Mouse (Mus musculus): ENCODE measurements at regions not wholly inside any gene's neighbourhood (a gene's known extent, or its start where the extent isn't known, plus 50 kb on each side); places are given as distances from the start of the nearest gene placed in this dataset.

GRCm38 (mm10) chr15:93852126-93852525, 256.4 kb upstream of the Prickle1 start:
- no peak overlapping the region for H3K4me2 ChIP-seq
- H3K4me3 ChIP-seq, result no peak overlapping the region
- no peaks in the 10 kb centered on the region for H3K36me3 ChIP-seq
- no peaks in the 10 kb centered on the region for H3K4me1 ChIP-seq (replicated peaks)
- H3K27ac ChIP-seq (replicated peaks), result no peak overlapping the region
- no peaks in the 10 kb centered on the region for H3K27me3 ChIP-seq
- H3K9me3 ChIP-seq, result no peaks in the 10 kb centered on the region
- 92% methylated on average over 4 of the region's 4 CpGs for WGBS
- H3K9ac ChIP-seq, result no peak overlapping the region
- no peak for ATAC-seq (ENCODE audit: low read depth)

GRCm38 (mm10) chr15:93850388-93850787, 254.7 kb upstream of the Prickle1 start:
- H3K4me2 ChIP-seq, result no peak overlapping the region
- H3K4me3 ChIP-seq, result no peak overlapping the region
- no peak overlapping the region for H3K27ac ChIP-seq (replicated peaks)
- H3K9me3 ChIP-seq, result no peaks in the 10 kb centered on the region
- no peaks in the 10 kb centered on the region for H3K27me3 ChIP-seq
- no peak overlapping the region for H3K9ac ChIP-seq
- WGBS, result 88% methylated on average over 6 of the region's 6 CpGs
- no peaks in the 10 kb centered on the region for H3K36me3 ChIP-seq
- ATAC-seq (ENCODE audit: low read depth), result no peak
- H3K4me1 ChIP-seq (replicated peaks), result no peaks in the 10 kb centered on the region

GRCm38 (mm10) chr15:93848830-93849229, 253.1 kb upstream of the Prickle1 start:
- WGBS, result 87% methylated on average over 4 of the region's 4 CpGs
- Histone ChIP-seq H3K27me3 (no peaks in the 10 kb centered on the region), H3K36me3 (no peaks in the 10 kb centered on the region), H3K9ac (no peak overlapping the region), H3K4me3 (no peak overlapping the region), H3K9me3 (no peaks in the 10 kb centered on the region), H3K27ac (replicated peaks) (no peak overlapping the region), H3K4me1 (replicated peaks) (no peaks in the 10 kb centered on the region), H3K4me2 (no peak overlapping the region)
- no peak for ATAC-seq (ENCODE audit: low read depth)

GRCm38 (mm10) chr15:93846797-93847196, 251.1 kb upstream of the Prickle1 start:
- 88% methylated on average over 4 of the region's 4 CpGs for WGBS
- Histone ChIP-seq H3K4me1 (replicated peaks) (no peaks in the 10 kb centered on the region), H3K27ac (replicated peaks) (no peak overlapping the region), H3K9ac (no peak overlapping the region), H3K4me3 (no peak overlapping the region), H3K4me2 (no peak overlapping the region), H3K27me3 (no peaks in the 10 kb centered on the region), H3K9me3 (no peaks in the 10 kb centered on the region), H3K36me3 (no peaks in the 10 kb centered on the region)
- no peak for ATAC-seq (ENCODE audit: low read depth)

GRCm38 (mm10) chr15:93845801-93846200, 250.1 kb upstream of the Prickle1 start:
- Histone ChIP-seq H3K9me3 (no peaks in the 10 kb centered on the region), H3K4me3 (no peak overlapping the region), H3K9ac (no peak overlapping the region), H3K4me1 (replicated peaks) (no peaks in the 10 kb centered on the region), H3K27me3 (no peaks in the 10 kb centered on the region), H3K36me3 (no peaks in the 10 kb centered on the region), H3K4me2 (no peak overlapping the region), H3K27ac (replicated peaks) (no peak overlapping the region)
- ATAC-seq (ENCODE audit: low read depth), result no peak
- WGBS, result 82% methylated on average over 6 of the region's 6 CpGs

- Histone ChIP-seq H3K27me3 (no peaks in the 10 kb centered on the region), H3K4me2 (no peak overlapping the region), H3K4me3 (no peak overlapping the region), H3K27ac (replicated peaks) (peak overlapping the region; percentile 23; the same call in 1 of the 2 replicates), H3K9ac (no peak overlapping the region), H3K36me3 (no peaks in the 10 kb centered on the region), H3K4me1 (replicated peaks) (peaks cover 5% of the 10 kb centered on the region; the same call in 1 of the 2 replicates), H3K9me3 (no peaks in the 10 kb centered on the region)
- WGBS, result 60% methylated on average over 1 of the region's 1 CpGs
- no peak for ATAC-seq (ENCODE audit: low read depth)
Measured at GRCm38 (mm10) chr15:93832956-93833355, 237.3 kb upstream of the Prickle1 start.

- no peak for ATAC-seq (ENCODE audit: low read depth)
Measured at GRCm38 (mm10) chr15:93832431-93832936, 236.8 kb upstream of the Prickle1 start.

GRCm38 (mm10) chr15:93831148-93831547, 235.5 kb upstream of the Prickle1 start:
- no peak for ATAC-seq (ENCODE audit: low read depth)
- H3K27me3 ChIP-seq, result no peaks in the 10 kb centered on the region
- H3K9me3 ChIP-seq, result no peaks in the 10 kb centered on the region
- 84% methylated on average over 3 of the region's 3 CpGs for WGBS
- no peak overlapping the region for H3K9ac ChIP-seq
- H3K36me3 ChIP-seq, result no peaks in the 10 kb centered on the region
- no peak overlapping the region for H3K27ac ChIP-seq (replicated peaks)
- peaks cover 5% of the 10 kb centered on the region; the same call in 1 of the 2 replicates for H3K4me1 ChIP-seq (replicated peaks)
- H3K4me2 ChIP-seq, result no peak overlapping the region
- H3K4me3 ChIP-seq, result no peak overlapping the region

More at GRCm38 (mm10) chr15:93832431-93832936, 236.8 kb upstream of the Prickle1 start:
- Histone ChIP-seq H3K27me3 (no peaks in the 10 kb centered on the region), H3K4me1 (replicated peaks) (peaks cover 5% of the 10 kb centered on the region; the same call in 1 of the 2 replicates), H3K27ac (replicated peaks) (peak overlapping the region; percentile 23; the same call in 1 of the 2 replicates), H3K4me2 (no peak overlapping the region), H3K4me3 (no peak overlapping the region), H3K36me3 (no peaks in the 10 kb centered on the region), H3K9me3 (no peaks in the 10 kb centered on the region), H3K9ac (no peak overlapping the region)
- WGBS, result 76% methylated on average over 14 of the region's 14 CpGs

- Histone ChIP-seq H3K27ac (replicated peaks) (peak overlapping the region; percentile 75), H3K36me3 (no peaks in the 10 kb centered on the region), H3K9ac (peak overlapping the region; percentile 60), H3K4me3 (peak overlapping the region; percentile 11), H3K27me3 (no peaks in the 10 kb centered on the region), H3K4me2 (peak overlapping the region; percentile 45), H3K4me1 (replicated peaks) (peaks cover 18% of the 10 kb centered on the region), H3K9me3 (no peaks in the 10 kb centered on the region)
- ATAC-seq (ENCODE audit: low read depth), result peak; percentile 77
- WGBS, result 46% methylated on average over 28 of the region's 28 CpGs
Measured at GRCm38 (mm10) chr15:93824729-93825694, 229.3 kb upstream of the Prickle1 start.

- no peaks in the 10 kb centered on the region for H3K36me3 ChIP-seq
- H3K27ac ChIP-seq (replicated peaks), result no peak overlapping the region
- no peaks in the 10 kb centered on the region for H3K27me3 ChIP-seq
- no peaks in the 10 kb centered on the region for H3K9me3 ChIP-seq
- H3K9ac ChIP-seq, result no peak overlapping the region
- peaks cover 18% of the 10 kb centered on the region for H3K4me1 ChIP-seq (replicated peaks)
- no peak overlapping the region for H3K4me3 ChIP-seq
- H3K4me2 ChIP-seq, result no peak overlapping the region
- no peak for ATAC-seq (ENCODE audit: low read depth)
- 80% methylated on average over 6 of the region's 6 CpGs for WGBS
Measured at GRCm38 (mm10) chr15:93821236-93821635, 225.5 kb upstream of the Prickle1 start.

GRCm38 (mm10) chr15:93812011-93812410, 216.3 kb upstream of the Prickle1 start:
- WGBS, result 26% methylated on average over 7 of the region's 7 CpGs

GRCm38 (mm10) chr15:93807993-93808392, 212.3 kb upstream of the Prickle1 start:
- H3K4me3 ChIP-seq, result no peak overlapping the region
- no peaks in the 10 kb centered on the region for H3K9me3 ChIP-seq
- no peak overlapping the region for H3K9ac ChIP-seq
- no peak overlapping the region for H3K27ac ChIP-seq (replicated peaks)
- no peaks in the 10 kb centered on the region for H3K27me3 ChIP-seq
- no peaks in the 10 kb centered on the region for H3K4me1 ChIP-seq (replicated peaks)
- WGBS, result 73% methylated on average over 8 of the region's 8 CpGs
- no peak overlapping the region for H3K4me2 ChIP-seq
- ATAC-seq (ENCODE audit: low read depth), result no peak
- no peaks in the 10 kb centered on the region for H3K36me3 ChIP-seq

More at GRCm38 (mm10) chr15:93812011-93812410, 216.3 kb upstream of the Prickle1 start:
- Histone ChIP-seq H3K4me3 (no peak overlapping the region), H3K27me3 (no peaks in the 10 kb centered on the region), H3K9me3 (0 out of 2 replicates have a peak, but pooled peaks cover 6% of the 10 kb centered on the region), H3K9ac (no peak overlapping the region), H3K4me1 (replicated peaks) (no peaks in the 10 kb centered on the region), H3K27ac (replicated peaks) (no peak overlapping the region), H3K36me3 (no peaks in the 10 kb centered on the region), H3K4me2 (no peak overlapping the region)
- no peak for ATAC-seq (ENCODE audit: low read depth)

Measured in neural tube, embryonic 13.5 days (tissue).